Mouse (Mus musculus) midbrain, embryonic 14.5 days (tissue): ENCODE measurements around the gene Jund. TPM values are rescaled to one million over a fixed set of nuclear protein-coding genes. Genes with fewer than 3 reads are reported as not detected.

Experiments
- ATAC-seq: fragments of 200-750 bp; cut with Nextera tagmentation; 2 replicates; pipeline ENCODE4 v1.8.0; 2017; ENCODE audit warnings: moderate number of reproducible peaks, moderate library complexity; ENCODE audit not compliant: low FRiP score, low TSS enrichment
- DNase-seq: peaks from one replicate; pipeline ENCODE4 v3.0.0-alpha.2; 2015
- H3K27ac ChIP-seq: fragments of 300-500 bp; sonication (generic); replicated peaks from 2 replicates; pipeline ENCODE4 v1.5.1; 2014; ENCODE audit warnings: mild to moderate bottlenecking, low read depth, low read length, moderate library complexity
- H3K27me3 ChIP-seq: fragments of 300-500 bp; sonication (generic); 2 replicates; pipeline ENCODE4 v1.6.1; 2014; ENCODE audit warnings: low read length, control low read depth, mixed read lengths; ENCODE audit not compliant: control insufficient read depth, insufficient read depth
- H3K36me3 ChIP-seq: fragments of 300-500 bp; sonication (generic); 2 replicates; pipeline ENCODE4 v1.6.1; 2014; ENCODE audit warnings: low read length, control low read depth; ENCODE audit not compliant: control insufficient read depth, insufficient read depth
- H3K4me1 ChIP-seq: fragments of 300-500 bp; sonication (generic); 2 replicates; pipeline ENCODE4 v1.6.1; 2014; ENCODE audit warnings: mild to moderate bottlenecking, antibody characterized with exemption, low read length, control low read depth; ENCODE audit not compliant: control insufficient read depth, insufficient read depth
- H3K4me2 ChIP-seq: fragments of 300-500 bp; sonication (generic); 2 replicates; pipeline ENCODE4 v1.6.1; 2014; ENCODE audit warnings: mild to moderate bottlenecking, low read length, moderate library complexity
- H3K4me3 ChIP-seq: fragments of 300-500 bp; sonication (generic); replicated peaks from 2 replicates; pipeline ENCODE4 v1.5.1; 2014; ENCODE audit warnings: low read depth, low read length
- H3K9ac ChIP-seq: fragments of 300-500 bp; sonication (generic); replicated peaks from 2 replicates; pipeline ENCODE4 v1.6.1; 2014; ENCODE audit warnings: mild to moderate bottlenecking, low read length, moderate library complexity
- H3K9me3 ChIP-seq: fragments of 300-500 bp; sonication (generic); 2 replicates; pipeline ENCODE4 v1.6.1; 2016; ENCODE audit warnings: low read length, control low read depth, mixed read lengths; ENCODE audit not compliant: control insufficient read depth
- WGBS: fragments of 180-500 bp; shearing (Covaris S2); extraction: QIAGEN DNeasy Blood & Tissue Kit; methylation state at CpG from one replicate; pipeline ENCODE4 v1.1.7; 2014; 5-methylcytosine and 5-hydroxymethylcytosine counted together
- polyA plus RNA-seq: library from polyadenylated mRNA; unstranded; fragments of >200 nt; fragmentation: Nextera tagmentation; extraction: Ambion mirVana; gene quantifications from 2 replicates; pipeline ENCODE4 v1.2.1, GENCODE M21; 2014

The Jund gene
- polyA plus RNA-seq, 1 experiment from 2014 or later, result 119 TPM

DNA sequence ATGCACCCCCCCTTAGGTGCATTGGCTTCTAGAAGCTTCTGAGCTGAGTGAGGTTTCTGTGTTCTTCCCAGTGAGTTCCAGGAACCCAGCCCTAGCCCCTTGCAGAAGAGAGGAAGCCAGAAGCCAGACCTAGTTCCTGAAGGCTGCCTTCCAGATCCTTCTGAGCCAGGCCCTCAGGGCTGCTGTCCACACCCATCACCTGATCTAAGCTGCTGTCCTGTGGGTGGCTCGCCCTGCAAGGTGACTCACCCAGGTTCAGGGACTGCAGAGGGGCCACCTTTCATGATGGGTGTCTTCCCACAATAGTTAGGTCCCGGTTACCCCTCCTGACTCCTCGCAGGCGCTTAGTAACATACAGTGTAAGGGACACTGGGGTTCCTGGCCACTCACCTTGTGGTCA is 19.3 kb upstream of the Jund start:
- WGBS, result 89% methylated on average over 4 of the region's 4 CpGs
- H3K9ac ChIP-seq, result no peak overlapping the region
- H3K4me3 ChIP-seq, result no peak overlapping the region
- peaks cover 23% of the 10 kb centered on the region for H3K36me3 ChIP-seq
- DNase-seq, result no peak
- no peaks in the 10 kb centered on the region for H3K27me3 ChIP-seq
- peaks cover 8% of the 10 kb centered on the region for H3K4me1 ChIP-seq
- no peak overlapping the region for H3K27ac ChIP-seq
- ATAC-seq, result no peak
- no peaks in the 10 kb centered on the region for H3K9me3 ChIP-seq
- H3K4me2 ChIP-seq, result no peak overlapping the region

DNA sequence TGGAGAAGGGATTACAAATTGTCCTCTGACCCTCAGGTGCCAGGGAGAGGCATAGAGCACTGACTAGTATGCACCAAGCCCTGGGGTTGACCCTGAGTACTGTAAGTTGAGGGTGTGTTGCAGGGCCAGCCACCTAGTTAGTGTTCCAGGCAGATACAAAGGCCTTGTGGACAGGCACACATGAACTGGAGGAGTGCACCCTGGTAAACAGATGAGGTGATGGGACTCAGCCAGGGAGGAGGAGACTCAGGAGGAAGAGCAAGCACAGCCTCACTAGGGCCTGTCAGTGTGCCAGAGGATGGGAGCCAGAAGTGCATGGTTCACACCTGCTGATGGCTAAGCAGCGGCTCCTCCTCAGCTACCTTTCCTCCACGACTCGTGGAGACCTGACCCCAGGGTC is 18.7 kb upstream of the Jund start:
- Histone ChIP-seq H3K36me3 (peaks cover 23% of the 10 kb centered on the region), H3K27ac (no peak overlapping the region), H3K4me1 (0 out of 2 replicates have a peak, but pooled peaks cover 4% of the 10 kb centered on the region), H3K27me3 (no peaks in the 10 kb centered on the region), H3K9ac (no peak overlapping the region), H3K4me2 (no peak overlapping the region), H3K4me3 (no peak overlapping the region), H3K9me3 (no peaks in the 10 kb centered on the region)
- ATAC-seq (no peak), DNase-seq (no peak)
- WGBS, result 89% methylated on average over 3 of the region's 3 CpGs

DNA sequence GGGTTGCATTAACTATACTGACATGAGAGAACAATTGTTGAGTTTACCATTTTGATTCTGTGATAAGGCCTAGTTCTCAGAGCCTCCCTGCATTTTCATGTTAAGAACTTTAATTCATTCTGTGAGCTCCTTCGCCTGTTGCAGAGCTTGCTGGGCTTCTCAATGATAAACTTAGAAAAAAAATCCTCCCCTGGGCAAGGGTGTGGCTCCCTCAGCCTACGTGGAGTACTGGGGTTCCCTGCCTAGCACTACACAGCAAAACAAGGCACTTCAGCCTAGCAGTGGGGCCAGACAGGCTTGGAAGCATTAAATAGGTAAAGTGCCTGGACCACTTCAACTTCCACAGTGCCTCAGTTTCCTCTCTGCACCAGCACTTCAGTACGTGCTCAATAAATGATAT is 17.3 kb upstream of the Jund start:
- 81% methylated on average over 3 of the region's 3 CpGs for WGBS
- Histone ChIP-seq H3K36me3 (peaks cover 23% of the 10 kb centered on the region), H3K27ac (no peak overlapping the region), H3K9ac (no peak overlapping the region), H3K27me3 (no peaks in the 10 kb centered on the region), H3K9me3 (no peaks in the 10 kb centered on the region), H3K4me3 (no peak overlapping the region), H3K4me1 (0 out of 2 replicates have a peak, but pooled peaks cover 4% of the 10 kb centered on the region), H3K4me2 (no peak overlapping the region)
- no peak for ATAC-seq
- no peak for DNase-seq

DNA sequence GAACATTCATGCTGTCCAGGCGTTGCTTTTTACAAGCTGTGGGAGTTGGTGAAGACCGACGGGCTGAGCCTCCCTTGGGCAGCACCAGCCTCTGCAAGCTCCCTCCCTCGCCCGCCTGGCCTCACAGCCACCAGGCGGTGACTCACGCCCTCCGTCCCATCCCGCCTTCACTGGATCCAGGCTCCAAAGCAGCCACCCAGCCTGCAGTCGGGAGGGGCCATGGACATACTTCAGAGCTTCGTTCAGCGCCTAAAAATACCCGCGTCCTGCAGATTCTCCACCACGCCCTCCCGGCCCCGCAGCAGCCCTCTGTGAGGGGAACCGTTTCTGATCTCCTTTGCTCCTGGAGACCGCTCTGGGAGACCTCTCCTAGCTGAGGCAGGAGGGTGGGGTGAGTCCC is 16.6 kb upstream of the Jund start:
- DNase-seq, result no peak
- Histone ChIP-seq H3K36me3 (peaks cover 23% of the 10 kb centered on the region), H3K27ac (no peak overlapping the region), H3K4me1 (0 out of 2 replicates have a peak, but pooled peaks cover 4% of the 10 kb centered on the region), H3K4me2 (no peak overlapping the region), H3K27me3 (no peaks in the 10 kb centered on the region), H3K4me3 (no peak overlapping the region), H3K9me3 (no peaks in the 10 kb centered on the region), H3K9ac (0 out of 2 replicates have a peak overlapping the region, but pooled peaks have one; percentile 20)
- no peak for ATAC-seq
- 10% methylated on average over 19 of the region's 19 CpGs for WGBS

DNA sequence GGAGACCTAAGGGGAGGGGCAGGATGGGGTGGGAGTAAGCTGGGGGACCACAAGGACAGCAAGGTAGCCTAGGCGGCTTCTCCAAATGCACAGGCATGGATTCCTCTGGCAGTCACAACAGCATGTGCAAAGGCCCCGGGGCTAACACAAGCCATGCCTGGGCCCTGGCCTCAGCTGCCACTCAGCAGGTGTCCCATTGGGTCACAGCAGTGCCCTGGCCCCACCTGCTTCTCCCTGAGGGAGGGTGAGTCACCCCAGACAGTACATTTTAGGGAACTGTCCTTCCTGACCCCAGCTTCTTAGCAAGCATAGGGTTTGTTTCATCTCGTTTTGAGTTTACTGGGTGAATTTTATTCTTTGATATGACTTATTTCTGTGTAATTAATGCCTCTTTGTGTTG is 16.1 kb upstream of the Jund start:
- H3K36me3 ChIP-seq, result peaks cover 19% of the 10 kb centered on the region
- no peak overlapping the region for H3K4me3 ChIP-seq
- DNase-seq, result no peak
- ATAC-seq, result no peak
- WGBS, result 66% methylated on average over 3 of the region's 3 CpGs
- 0 out of 2 replicates have a peak, but pooled peaks cover 4% of the 10 kb centered on the region for H3K4me1 ChIP-seq
- no peak overlapping the region for H3K9ac ChIP-seq
- no peak overlapping the region for H3K4me2 ChIP-seq
- no peaks in the 10 kb centered on the region for H3K9me3 ChIP-seq
- no peaks in the 10 kb centered on the region for H3K27me3 ChIP-seq
- no peak overlapping the region for H3K27ac ChIP-seq

DNA sequence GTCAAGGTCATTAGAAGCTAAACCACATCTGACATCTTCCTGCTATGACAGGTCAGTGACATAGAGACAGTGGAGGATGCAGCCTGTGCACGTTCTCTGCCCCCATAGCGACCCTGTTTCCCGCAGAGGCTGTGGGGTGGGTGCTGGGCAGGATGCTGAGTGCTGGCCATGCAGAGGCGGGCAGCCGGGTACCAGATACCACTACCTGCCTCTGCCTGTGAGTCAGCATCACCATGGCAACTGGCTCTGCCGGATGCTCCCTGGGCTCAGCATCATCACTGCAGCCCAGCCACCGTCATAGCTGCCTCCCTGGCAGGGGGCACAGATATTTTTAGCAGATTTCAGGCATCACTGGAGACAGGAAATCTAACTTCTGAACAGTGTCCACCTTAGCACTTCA is 14.5 kb upstream of the Jund start:
- WGBS, result 32% methylated on average over 7 of the region's 7 CpGs
- Histone ChIP-seq H3K4me3 (no peak overlapping the region), H3K4me2 (no peak overlapping the region), H3K27ac (0 out of 2 replicates have a peak overlapping the region, but pooled peaks have one; percentile 32), H3K27me3 (no peaks in the 10 kb centered on the region), H3K9me3 (no peaks in the 10 kb centered on the region), H3K36me3 (0 out of 2 replicates have a peak, but pooled peaks cover 3% of the 10 kb centered on the region), H3K9ac (no peak overlapping the region; the same call in 1 of the 2 replicates), H3K4me1 (0 out of 2 replicates have a peak, but pooled peaks cover 4% of the 10 kb centered on the region)
- peak; percentile 51 for DNase-seq
- no peak for ATAC-seq

DNA sequence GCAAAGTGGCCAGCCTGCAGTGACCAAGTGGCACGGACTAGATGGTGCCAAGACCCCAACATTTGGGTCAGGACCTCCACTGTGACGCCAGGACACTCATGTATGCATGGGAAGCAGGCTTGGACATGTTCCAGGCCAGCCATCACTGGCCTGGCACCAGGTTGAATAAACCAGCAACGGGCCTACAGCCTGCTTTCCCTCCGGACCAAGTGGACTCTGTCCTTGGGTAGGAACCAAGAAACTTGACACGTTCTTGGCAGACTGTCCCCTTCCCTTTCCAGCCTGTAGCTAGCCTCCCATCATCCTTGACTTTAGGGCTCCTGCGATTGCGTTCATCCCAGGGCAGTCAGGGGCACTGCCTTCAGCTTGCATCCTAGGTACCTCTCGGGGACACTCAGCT is 11.2 kb upstream of the Jund start:
- Histone ChIP-seq H3K27ac (no peak overlapping the region), H3K9ac (no peak overlapping the region), H3K4me2 (no peak overlapping the region), H3K9me3 (no peaks in the 10 kb centered on the region), H3K4me3 (no peak overlapping the region), H3K4me1 (peaks cover 15% of the 10 kb centered on the region; the same call in 1 of the 2 replicates), H3K27me3 (no peaks in the 10 kb centered on the region), H3K36me3 (no peaks in the 10 kb centered on the region)
- WGBS, result 90% methylated on average over 8 of the region's 8 CpGs
- no peak for DNase-seq
- no peak for ATAC-seq

DNA sequence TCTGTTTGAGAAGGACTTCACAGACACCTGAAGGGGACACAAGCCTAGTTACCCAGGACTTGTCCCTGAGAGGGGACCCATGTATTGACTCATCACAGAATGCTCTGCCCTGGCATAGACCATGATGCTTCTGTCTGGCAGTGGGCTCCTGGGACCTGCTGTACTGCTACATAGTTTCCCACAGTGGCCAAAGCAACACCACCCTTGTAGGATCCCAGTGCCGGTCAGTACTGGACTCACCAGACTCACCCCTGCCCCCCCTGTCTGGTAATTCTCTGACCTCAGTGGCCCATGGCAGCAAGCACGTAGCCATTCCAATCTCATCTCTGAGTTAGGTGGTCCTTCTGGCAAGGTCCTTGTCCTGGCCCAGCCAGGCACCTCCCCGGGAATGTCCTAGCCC is 10.6 kb upstream of the Jund start:
- H3K27ac ChIP-seq, result no peak overlapping the region
- H3K9me3 ChIP-seq, result no peaks in the 10 kb centered on the region
- no peak overlapping the region for H3K4me3 ChIP-seq
- H3K4me1 ChIP-seq, result peaks cover 15% of the 10 kb centered on the region; the same call in 1 of the 2 replicates
- H3K4me2 ChIP-seq, result no peak overlapping the region
- no peaks in the 10 kb centered on the region for H3K27me3 ChIP-seq
- no peak for ATAC-seq
- WGBS, result 90% methylated on average over 3 of the region's 3 CpGs
- no peaks in the 10 kb centered on the region for H3K36me3 ChIP-seq
- no peak overlapping the region for H3K9ac ChIP-seq
- DNase-seq, result no peak

DNA sequence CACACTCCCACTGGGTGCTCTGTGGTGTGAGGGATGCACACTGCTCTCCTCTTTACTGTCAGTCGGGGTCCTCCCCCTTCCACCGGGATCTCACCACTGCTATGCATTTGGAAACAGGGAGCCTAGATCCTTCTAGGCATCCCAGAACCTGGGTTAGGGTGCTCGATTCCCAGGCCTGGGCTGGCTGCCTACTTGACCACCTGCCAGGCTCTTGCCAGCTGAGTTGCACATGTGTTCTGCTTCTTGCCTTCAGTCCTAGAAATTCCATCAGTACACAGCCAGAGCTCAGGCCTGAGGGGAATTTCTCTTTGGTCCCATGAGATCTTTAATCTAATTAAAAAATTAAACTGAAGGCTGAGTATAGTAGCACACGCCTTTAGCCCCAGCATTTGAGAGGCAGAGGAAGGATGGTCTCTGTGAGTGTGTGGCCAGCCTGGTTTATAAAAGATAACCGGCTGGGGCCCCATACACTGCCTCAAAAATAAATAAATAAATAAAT is 8.8 kb upstream of the Jund start:
- H3K4me1 ChIP-seq, result peaks cover 10% of the 10 kb centered on the region; the same call in 1 of the 2 replicates
- H3K9ac ChIP-seq, result no peak overlapping the region
- no peak overlapping the region for H3K27ac ChIP-seq
- no peaks in the 10 kb centered on the region for H3K9me3 ChIP-seq
- H3K4me3 ChIP-seq, result no peak overlapping the region
- no peaks in the 10 kb centered on the region for H3K36me3 ChIP-seq
- 81% methylated on average over 5 of the region's 5 CpGs for WGBS
- H3K4me2 ChIP-seq, result no peak overlapping the region
- no peak for DNase-seq
- no peak for ATAC-seq
- no peaks in the 10 kb centered on the region for H3K27me3 ChIP-seq
